Mouse (Mus musculus): Measurements from ENCODE around the gene Cst7. TPM values are rescaled to one million over a fixed set of nuclear protein-coding genes. Genes with fewer than 3 reads are reported as not detected.

Gene Cst7
- polyA plus RNA-seq, 1 experiment from 2014 or later, result 0.30 TPM

- H3K27ac ChIP-seq, result no peak overlapping the region
- WGBS, result 95% methylated on average over 2 of the region's 2 CpGs
- H3K9ac ChIP-seq, result no peak overlapping the region
- ATAC-seq (ENCODE audit: low FRiP score), result no peak
- no peak overlapping the region for H3K4me3 ChIP-seq
- no peaks in the 10 kb centered on the region for H3K27me3 ChIP-seq
- H3K4me1 ChIP-seq, result no peaks in the 10 kb centered on the region
- H3K4me2 ChIP-seq (replicated peaks), result no peak overlapping the region
- no peaks in the 10 kb centered on the region for H3K36me3 ChIP-seq
- no peaks in the 10 kb centered on the region for H3K9me3 ChIP-seq (replicated peaks)
Observed at GRCm38 (mm10) chr2:150600263-150600662, 30.0 kb downstream of the Cst7 start.

- no peak overlapping the region for H3K4me2 ChIP-seq (replicated peaks)
- H3K9ac ChIP-seq, result no peak overlapping the region
- WGBS, result 91% methylated on average over 2 of the region's 2 CpGs
- H3K27ac ChIP-seq, result no peak overlapping the region
- H3K36me3 ChIP-seq, result no peaks in the 10 kb centered on the region
- H3K9me3 ChIP-seq (replicated peaks), result no peaks in the 10 kb centered on the region
- ATAC-seq (ENCODE audit: low FRiP score), result no peak
- H3K4me1 ChIP-seq, result peaks cover 2% of the 10 kb centered on the region
- H3K4me3 ChIP-seq, result no peak overlapping the region
- no peaks in the 10 kb centered on the region for H3K27me3 ChIP-seq
Observed at GRCm38 (mm10) chr2:150602166-150602565, 32.0 kb downstream of the Cst7 start.

- no peaks in the 10 kb centered on the region for H3K27me3 ChIP-seq
- no peak for ATAC-seq (ENCODE audit: low FRiP score)
- H3K4me3 ChIP-seq, result no peak overlapping the region
- no peaks in the 10 kb centered on the region for H3K36me3 ChIP-seq
- no peak overlapping the region for H3K9ac ChIP-seq
- 92% methylated on average over 2 of the region's 2 CpGs for WGBS
- peaks cover 12% of the 10 kb centered on the region for H3K4me1 ChIP-seq
- H3K27ac ChIP-seq, result no peak overlapping the region
- H3K9me3 ChIP-seq (replicated peaks), result no peaks in the 10 kb centered on the region
- H3K4me2 ChIP-seq (replicated peaks), result no peak overlapping the region
Observed at GRCm38 (mm10) chr2:150604802-150605201, 34.6 kb downstream of the Cst7 start.

- Histone ChIP-seq H3K4me1 (peaks cover 12% of the 10 kb centered on the region), H3K4me3 (no peak overlapping the region), H3K27ac (no peak overlapping the region), H3K9ac (no peak overlapping the region), H3K9me3 (replicated peaks) (no peaks in the 10 kb centered on the region), H3K27me3 (no peaks in the 10 kb centered on the region), H3K36me3 (no peaks in the 10 kb centered on the region), H3K4me2 (replicated peaks) (peak overlapping the region; percentile 80)
- ATAC-seq (ENCODE audit: low FRiP score), result no peak
- WGBS, result 86% methylated on average over 1 of the region's 1 CpGs
Observed at GRCm38 (mm10) chr2:150607086-150607485, 36.9 kb downstream of the Cst7 start.

- peaks cover 12% of the 10 kb centered on the region for H3K4me1 ChIP-seq
- H3K9ac ChIP-seq, result peak within 1 kb of the TSS; percentile 87
- 0 out of 2 replicates have a peak, but pooled peaks cover 5% of the 10 kb centered on the region for H3K27me3 ChIP-seq
- H3K27ac ChIP-seq, result peak within 1 kb of the TSS; percentile 25; the same call in 1 of the 2 replicates
- WGBS, result under 1% methylated on average over 42 of the region's 42 CpGs
- peak; percentile 98 for ATAC-seq (ENCODE audit: low FRiP score)
- no peaks in the 10 kb centered on the region for H3K9me3 ChIP-seq (replicated peaks)
- H3K4me2 ChIP-seq (replicated peaks), result peak within 1 kb of the TSS; percentile 80
- peak within 1 kb of the TSS; percentile 86 for H3K4me3 ChIP-seq
- no peaks in the 10 kb centered on the region for H3K36me3 ChIP-seq
Observed at GRCm38 (mm10) chr2:150608087-150608799, 38.0 kb downstream of the Cst7 start, which contains the start of gene Apmap. Gene Apmap, minus strand, starts transcription at chr2:150608567.

GRCm38 (mm10) chr2:150608872-150609560 lies 38.8 kb downstream of the Cst7 start:
- Histone ChIP-seq H3K9ac (peak overlapping the region; percentile 41; the same call in 1 of the 2 replicates), H3K27ac (no peak overlapping the region), H3K4me1 (peaks cover 12% of the 10 kb centered on the region), H3K9me3 (replicated peaks) (no peaks in the 10 kb centered on the region), H3K36me3 (no peaks in the 10 kb centered on the region), H3K4me2 (replicated peaks) (peak overlapping the region; percentile 80), H3K4me3 (peak overlapping the region; percentile 86), H3K27me3 (0 out of 2 replicates have a peak, but pooled peaks cover 5% of the 10 kb centered on the region)
- WGBS, result under 1% methylated on average over 10 of the region's 10 CpGs
- peak; percentile 73 for ATAC-seq (ENCODE audit: low FRiP score)

- H3K9ac ChIP-seq, result no peak overlapping the region
- no peak overlapping the region for H3K27ac ChIP-seq
- H3K27me3 ChIP-seq, result 0 out of 2 replicates have a peak, but pooled peaks cover 5% of the 10 kb centered on the region
- no peak overlapping the region for H3K4me3 ChIP-seq
- H3K9me3 ChIP-seq (replicated peaks), result no peaks in the 10 kb centered on the region
- H3K36me3 ChIP-seq, result no peaks in the 10 kb centered on the region
- H3K4me2 ChIP-seq (replicated peaks), result no peak overlapping the region
- H3K4me1 ChIP-seq, result peaks cover 12% of the 10 kb centered on the region
- no peak for ATAC-seq (ENCODE audit: low FRiP score)
- WGBS, result 81% methylated on average over 3 of the region's 3 CpGs
Observed at GRCm38 (mm10) chr2:150610097-150610496, 39.9 kb downstream of the Cst7 start.

GRCm38 (mm10) chr2:150621698-150622097 lies 51.5 kb downstream of the Cst7 start:
- Histone ChIP-seq H3K9ac (no peak overlapping the region), H3K36me3 (peaks cover 64% of the 10 kb centered on the region), H3K9me3 (replicated peaks) (no peaks in the 10 kb centered on the region), H3K4me1 (no peaks in the 10 kb centered on the region), H3K27ac (no peak overlapping the region), H3K4me2 (replicated peaks) (no peak overlapping the region), H3K4me3 (no peak overlapping the region), H3K27me3 (no peaks in the 10 kb centered on the region)
- no peak for ATAC-seq (ENCODE audit: low FRiP score)
- WGBS, result 72% methylated on average over 3 of the region's 3 CpGs

GRCm38 (mm10) chr2:150623957-150624356 lies 53.7 kb downstream of the Cst7 start:
- peaks cover 73% of the 10 kb centered on the region for H3K36me3 ChIP-seq
- 92% methylated on average over 3 of the region's 3 CpGs for WGBS
- H3K9me3 ChIP-seq (replicated peaks), result no peaks in the 10 kb centered on the region
- no peak overlapping the region for H3K4me2 ChIP-seq (replicated peaks)
- no peak overlapping the region for H3K27ac ChIP-seq
- H3K4me1 ChIP-seq, result no peaks in the 10 kb centered on the region
- no peak for ATAC-seq (ENCODE audit: low FRiP score)
- no peak overlapping the region for H3K9ac ChIP-seq
- H3K27me3 ChIP-seq, result no peaks in the 10 kb centered on the region
- H3K4me3 ChIP-seq, result no peak overlapping the region

GRCm38 (mm10) chr2:150624926-150625325 lies 54.7 kb downstream of the Cst7 start:
- Histone ChIP-seq H3K4me1 (no peaks in the 10 kb centered on the region), H3K27ac (no peak overlapping the region), H3K27me3 (no peaks in the 10 kb centered on the region), H3K4me2 (replicated peaks) (no peak overlapping the region), H3K36me3 (peaks cover 67% of the 10 kb centered on the region), H3K9ac (no peak overlapping the region), H3K9me3 (replicated peaks) (no peaks in the 10 kb centered on the region), H3K4me3 (no peak overlapping the region)
- ATAC-seq (ENCODE audit: low FRiP score), result peak; percentile 26; the same call in 1 of the 2 replicates
- 88% methylated on average over 8 of the region's 8 CpGs for WGBS

GRCm38 (mm10) chr2:150627140-150627539 lies 56.9 kb downstream of the Cst7 start:
- no peak overlapping the region for H3K9ac ChIP-seq
- H3K4me1 ChIP-seq, result no peaks in the 10 kb centered on the region
- no peak overlapping the region for H3K4me3 ChIP-seq
- ATAC-seq (ENCODE audit: low FRiP score), result no peak
- no peak overlapping the region for H3K27ac ChIP-seq
- peaks cover 55% of the 10 kb centered on the region for H3K36me3 ChIP-seq
- no peaks in the 10 kb centered on the region for H3K27me3 ChIP-seq
- no peak overlapping the region for H3K4me2 ChIP-seq (replicated peaks)
- WGBS, result 64% methylated on average over 6 of the region's 6 CpGs
- no peaks in the 10 kb centered on the region for H3K9me3 ChIP-seq (replicated peaks)

Measured in hindbrain, embryonic 12.5 days (tissue).